8 mouse cellular contexts compared by ENCODE assay signal in genomic region chr9:58111431-58111830, GRCm38 (mm10). TPM values are rescaled to one million over a fixed set of nuclear protein-coding genes. Genes with fewer than 3 reads are reported as not detected.
DNase-seq lines count a peak whose midpoint lies in the region; ATAC-seq lines count a peak whose summit lies in the region.

No protein-coding gene starts in this region.

- H3K4me1 ChIP-seq in kidney, embryonic 16.5 days (ENCODE audit: insufficient read depth, low read length): peaks cover 47% of the 10 kb centered on the region
- H3K4me1 ChIP-seq in kidney, embryonic 14.5 days (ENCODE audit: control insufficient read depth, insufficient read depth, low read length): peaks cover 51% of the 10 kb centered on the region
- peaks cover 77% of the 10 kb centered on the region for H3K4me1 ChIP-seq in forebrain, embryonic 10.5 days
- peaks cover 63% of the 10 kb centered on the region for H3K4me1 ChIP-seq in neural tube, embryonic 12.5 days

- WGBS in kidney, embryonic 16.5 days: 58% methylated on average over 6 of the region's 6 CpGs
- 53% methylated on average over 6 of the region's 6 CpGs for WGBS in kidney, embryonic 14.5 days
- 65% methylated on average over 6 of the region's 6 CpGs for WGBS in forebrain, embryonic 10.5 days
- 35% methylated on average over 6 of the region's 6 CpGs for WGBS in neural tube, embryonic 12.5 days

- 0 out of 2 replicates have a peak overlapping the region, but pooled peaks have one; percentile 25 for H3K9ac ChIP-seq in kidney, embryonic 16.5 days (replicated peaks; ENCODE audit: low read length)
- H3K9ac ChIP-seq in kidney, embryonic 14.5 days (ENCODE audit: low read depth, low read length): no peak overlapping the region
- H3K9ac ChIP-seq in neural tube, embryonic 12.5 days: no peak overlapping the region

- H3K4me2 ChIP-seq in kidney, embryonic 16.5 days (replicated peaks; ENCODE audit: low read depth, low read length): no peak overlapping the region
- H3K4me2 ChIP-seq in kidney, embryonic 14.5 days (replicated peaks; ENCODE audit: low read depth, low read length): no peak overlapping the region
- no peak overlapping the region for H3K4me2 ChIP-seq in neural tube, embryonic 12.5 days (replicated peaks)

- no peaks in the 10 kb centered on the region for H3K9me3 ChIP-seq in kidney, embryonic 16.5 days (ENCODE audit: low read length)
- H3K9me3 ChIP-seq in kidney, embryonic 14.5 days (ENCODE audit: control insufficient read depth, low read length): no peaks in the 10 kb centered on the region
- H3K9me3 ChIP-seq in forebrain, embryonic 10.5 days: no peaks in the 10 kb centered on the region
- no peaks in the 10 kb centered on the region for H3K9me3 ChIP-seq in neural tube, embryonic 12.5 days

- no peak for ATAC-seq in kidney, embryonic 16.5 days (ENCODE audit: low FRiP score, low TSS enrichment)
- ATAC-seq in kidney, embryonic 14.5 days (ENCODE audit: low FRiP score, low TSS enrichment): no peak
- ATAC-seq in neural tube, embryonic 12.5 days (ENCODE audit: low FRiP score, low read depth): no peak

- no peak for DNase-seq in forebrain, embryonic 10.5 days (ENCODE audit: extremely low spot score, low spot score)
- peak; percentile 79 to 89 for DNase-seq in layer of hippocampus, postnatal 14 days (ENCODE audit: low spot score in 2 of 2)
- no peak for DNase-seq in c-Kit-positive CD71-positive TER-119-positive erythroid progenitor cells, embryonic 14.5 days (ENCODE audit: low spot score)
- DNase-seq in spleen, adult 12 weeks (ENCODE audit: low spot score): no peak
- no peak for DNase-seq in kidney, adult 18-20 months

- H3K4me3 ChIP-seq in kidney, embryonic 16.5 days (ENCODE audit: low read length): no peak overlapping the region
- no peak overlapping the region for H3K4me3 ChIP-seq in kidney, embryonic 14.5 days (ENCODE audit: low read length)
- no peak overlapping the region for H3K4me3 ChIP-seq in forebrain, embryonic 10.5 days
- no peak overlapping the region for H3K4me3 ChIP-seq in neural tube, embryonic 12.5 days

- H3K27me3 ChIP-seq in kidney, embryonic 16.5 days (ENCODE audit: insufficient read depth, low read length): no peaks in the 10 kb centered on the region
- no peaks in the 10 kb centered on the region; the same call in 1 of the 2 replicates for H3K27me3 ChIP-seq in kidney, embryonic 14.5 days (ENCODE audit: control insufficient read depth, insufficient read depth, low read length)
- H3K27me3 ChIP-seq in forebrain, embryonic 10.5 days (ENCODE audit: poor library complexity, severe bottlenecking): peaks cover 75% of the 10 kb centered on the region
- peaks cover 33% of the 10 kb centered on the region for H3K27me3 ChIP-seq in neural tube, embryonic 12.5 days (replicated peaks)

- H3K36me3 ChIP-seq in kidney, embryonic 16.5 days (ENCODE audit: insufficient read depth, low read length): no peaks in the 10 kb centered on the region
- no peaks in the 10 kb centered on the region for H3K36me3 ChIP-seq in kidney, embryonic 14.5 days (ENCODE audit: control insufficient read depth, insufficient read depth, low read length)
- no peaks in the 10 kb centered on the region for H3K36me3 ChIP-seq in forebrain, embryonic 10.5 days (replicated peaks)
- H3K36me3 ChIP-seq in neural tube, embryonic 12.5 days: no peaks in the 10 kb centered on the region

- H3K27ac ChIP-seq in kidney, embryonic 16.5 days (ENCODE audit: low read length): no peak overlapping the region
- H3K27ac ChIP-seq in kidney, embryonic 14.5 days (ENCODE audit: low read depth, low read length): no peak overlapping the region
- peak overlapping the region; percentile 92 for H3K27ac ChIP-seq in forebrain, embryonic 10.5 days
- H3K27ac ChIP-seq in neural tube, embryonic 12.5 days: peak overlapping the region; percentile 62; the same call in 1 of the 2 replicates

RNA-seq across cellular contexts. Expression of gene Ccdc33, which starts 7.2 kb away (rescaled TPM):
- polyA plus RNA-seq in kidney, embryonic 16.5 days (2015; fragmentation: Nextera tagmentation; extraction: Ambion mirVana): 0.13 and 0.21 TPM in 2 replicates
- 0.09 and 0.57 TPM in 2 replicates for polyA plus RNA-seq in kidney, embryonic 14.5 days (2014; fragmentation: Nextera tagmentation; extraction: Ambion mirVana)
- polyA plus RNA-seq in forebrain, embryonic 10.5 days (2016; fragmentation: Nextera tagmentation; extraction: Ambion mirVana): 0.36 and 0.90 TPM in 2 replicates
- 1 to 10 TPM in 1 of 2 experiments, under 1 TPM in 1; 0.64 to 1.7 TPM for total RNA-seq in layer of hippocampus, postnatal 14 days (2021)
- polyA plus RNA-seq in neural tube, embryonic 12.5 days (2016; fragmentation: Nextera tagmentation; extraction: Ambion mirVana): 0.70 and 1.3 TPM in 2 replicates

RNA-seq across cellular contexts. Expression of gene Stra6, which starts 47.8 kb away (rescaled TPM):
- 24.1 and 34.2 TPM in 2 replicates for polyA plus RNA-seq in kidney, embryonic 16.5 days (2015; fragmentation: Nextera tagmentation; extraction: Ambion mirVana)
- 25.7 and 39.2 TPM in 2 replicates for polyA plus RNA-seq in kidney, embryonic 14.5 days (2014; fragmentation: Nextera tagmentation; extraction: Ambion mirVana)
- 33.0 and 37.1 TPM in 2 replicates for polyA plus RNA-seq in forebrain, embryonic 10.5 days (2016; fragmentation: Nextera tagmentation; extraction: Ambion mirVana)
- total RNA-seq in layer of hippocampus, postnatal 14 days (2021): 10 to 100 TPM in 1 of 2 experiments, 1 to 10 TPM in 1; 6.3 to 10.8 TPM
- 40.5 and 46.6 TPM in 2 replicates for polyA plus RNA-seq in neural tube, embryonic 12.5 days (2016; fragmentation: Nextera tagmentation; extraction: Ambion mirVana)

Comparison
In these comparisons a context has a peak if more than half of its experiments do, and no peak if none do; other contexts are left out.
1. H3K27ac ChIP-seq: peak in forebrain, embryonic 10.5 days (single experiment) and neural tube, embryonic 12.5 days (single experiment); none in kidney, embryonic 16.5 days (single experiment) and kidney, embryonic 14.5 days (single experiment).
2. DNase-seq: peak in layer of hippocampus, postnatal 14 days (2 of 2); none in forebrain, embryonic 10.5 days (single experiment), c-Kit-positive CD71-positive TER-119-positive erythroid progenitor cells, embryonic 14.5 days (single experiment), spleen, adult 12 weeks (single experiment) and kidney, adult 18-20 months (single experiment).